Mouse (Mus musculus) liver, postnatal 0 days (tissue): ENCODE measurements around the gene Top2b. TPM values are rescaled to one million over a fixed set of nuclear protein-coding genes. Genes with fewer than 3 reads are reported as not detected.

ENCODE experiments used
- ATAC-seq: fragments of 200-750 bp; cut with Nextera tagmentation; 2 replicates; pipeline ENCODE4 v1.8.0; 2017; ENCODE audit warnings: mild to moderate bottlenecking, moderate library complexity
- DNase-seq: peaks from one replicate; pipeline ENCODE4 v3.0.0-alpha.2; 2016
- H3K27ac ChIP-seq: fragments of 300-500 bp; sonication (generic); 2 replicates; pipeline ENCODE4 v1.5.1; 2014; ENCODE audit warnings: antibody characterized with exemption, moderate library complexity, mild to moderate bottlenecking, low read depth
- H3K27me3 ChIP-seq: fragments of 300-500 bp; sonication (generic); 2 replicates; pipeline ENCODE4 v1.6.1; 2014; ENCODE audit warnings: low read length, control low read depth, mixed read lengths; ENCODE audit not compliant: insufficient read depth
- H3K36me3 ChIP-seq: fragments of 300-500 bp; sonication (generic); replicated peaks from 2 replicates; pipeline ENCODE4 v1.6.1; 2014; ENCODE audit warnings: mild to moderate bottlenecking, control low read depth, low read length, moderate library complexity, mixed read lengths; ENCODE audit not compliant: insufficient read depth
- H3K4me1 ChIP-seq: fragments of 300-500 bp; sonication (generic); 2 replicates; pipeline ENCODE4 v1.6.1; 2014; ENCODE audit warnings: antibody characterized with exemption, mild to moderate bottlenecking, control low read depth; ENCODE audit not compliant: insufficient read depth
- H3K4me2 ChIP-seq: fragments of 300-500 bp; sonication (generic); 2 replicates; pipeline ENCODE4 v1.6.1; 2014; ENCODE audit warnings: low read depth, mild to moderate bottlenecking, low read length, moderate library complexity, mixed read lengths
- H3K4me3 ChIP-seq: fragments of 300-500 bp; sonication (generic); 2 replicates; pipeline ENCODE4 v1.5.1; 2014; ENCODE audit warnings: low read depth, low read length
- H3K9ac ChIP-seq: fragments of 300-500 bp; sonication (generic); replicated peaks from 2 replicates; pipeline ENCODE4 v1.6.1; 2014; ENCODE audit warnings: mild to moderate bottlenecking, moderate library complexity
- H3K9me3 ChIP-seq: fragments of 300-500 bp; sonication (generic); 2 replicates; pipeline ENCODE4 v1.6.1; 2016; ENCODE audit warnings: mild to moderate bottlenecking, control low read depth, low read length, mixed read lengths
- CTCF ChIP-seq: sonication (generic); IDR thresholded peaks from 2 replicates; pipeline ENCODE4 v1.5.1; 2016; ENCODE audit warnings: antibody characterized with exemption, low read depth
- EP300 ChIP-seq: IDR thresholded peaks from 2 replicates; pipeline ENCODE4 v1.6.1; 2016; ENCODE audit warnings: antibody characterized with exemption, low read depth, mild to moderate bottlenecking
- WGBS: fragments of 180-500 bp; shearing (Covaris S2); extraction: QIAGEN DNeasy Blood & Tissue Kit; methylation state at CpG from one replicate; pipeline ENCODE4 v1.1.7; 2014; ENCODE audit not compliant: insufficient replicate concordance; 5-methylcytosine and 5-hydroxymethylcytosine counted together
- polyA plus RNA-seq: library from polyadenylated mRNA; unstranded; fragments of >200 nt; fragmentation: Nextera tagmentation; extraction: Ambion mirVana; gene quantifications from 2 replicates; pipeline ENCODE4 v1.2.1, GENCODE M21; 2015

Gene Top2b
- polyA plus RNA-seq, 1 experiment from 2014 or later: 9.3 TPM

- ATAC-seq: no peak
These were observed 79.9 kb downstream of the Top2b start for GRCm38 (mm10) chr14:16444859-16445258.

GRCm38 (mm10) chr14:16447587-16447986 is 82.6 kb downstream of the Top2b start:
- peak; percentile 80 for ATAC-seq
- Histone ChIP-seq H3K36me3 (no peaks in the 10 kb centered on the region), H3K4me3 (no peak overlapping the region), H3K4me1 (no peaks in the 10 kb centered on the region), H3K27me3 (no peaks in the 10 kb centered on the region), H3K27ac (no peak overlapping the region), H3K4me2 (no peak overlapping the region), H3K9ac (no peak overlapping the region), H3K9me3 (no peaks in the 10 kb centered on the region)
- 38% methylated on average over 3 of the region's 3 CpGs for WGBS
- TF ChIP-seq EP300: no peak
- TF ChIP-seq CTCF: peak; percentile 64
- DNase-seq: peak; percentile 65

More at GRCm38 (mm10) chr14:16444859-16445258, 79.9 kb downstream of the Top2b start:
- Histone ChIP-seq H3K9ac (no peak overlapping the region), H3K4me1 (no peaks in the 10 kb centered on the region), H3K27me3 (no peaks in the 10 kb centered on the region), H3K4me2 (no peak overlapping the region), H3K36me3 (no peaks in the 10 kb centered on the region), H3K9me3 (no peaks in the 10 kb centered on the region), H3K27ac (no peak overlapping the region), H3K4me3 (no peak overlapping the region)
- 90% methylated on average over 4 of the region's 4 CpGs for WGBS
- no peak for DNase-seq
- TF ChIP-seq CTCF (no peak), EP300 (no peak)

- Histone ChIP-seq H3K9me3 (no peaks in the 10 kb centered on the region), H3K4me3 (no peak overlapping the region), H3K27ac (no peak overlapping the region), H3K4me2 (no peak overlapping the region), H3K36me3 (no peaks in the 10 kb centered on the region), H3K27me3 (no peaks in the 10 kb centered on the region), H3K9ac (no peak overlapping the region), H3K4me1 (no peaks in the 10 kb centered on the region)
- DNase-seq: peak; percentile 43
- ATAC-seq: peak; percentile 81
- no peak for TF ChIP-seq EP300
- 33% methylated on average over 4 of the region's 4 CpGs for WGBS
These were observed 83.4 kb downstream of the Top2b start for GRCm38 (mm10) chr14:16448269-16448987.

GRCm38 (mm10) chr14:16478606-16479323 is 113.8 kb downstream of the Top2b start:
- Histone ChIP-seq H3K9ac (no peak overlapping the region), H3K4me3 (no peak overlapping the region), H3K27me3 (no peaks in the 10 kb centered on the region), H3K27ac (0 out of 2 replicates have a peak overlapping the region, but pooled peaks have one; percentile 29), H3K4me1 (peaks cover 2% of the 10 kb centered on the region; the same call in 1 of the 2 replicates), H3K36me3 (no peaks in the 10 kb centered on the region), H3K9me3 (no peaks in the 10 kb centered on the region), H3K4me2 (no peak overlapping the region)
- ATAC-seq (no peak), DNase-seq (no peak)
- WGBS: 68% methylated on average over 1 of the region's 1 CpGs
- TF ChIP-seq EP300 (no peak), CTCF (no peak)

GRCm38 (mm10) chr14:16479521-16479920 is 114.5 kb downstream of the Top2b start:
- WGBS: 55% methylated on average over 2 of the region's 2 CpGs
- ATAC-seq: peak; percentile 98
- peak; percentile 65 for DNase-seq
- H3K9ac ChIP-seq: no peak overlapping the region
- no peaks in the 10 kb centered on the region for H3K9me3 ChIP-seq
- peak overlapping the region; percentile 29; the same call in 1 of the 2 replicates for H3K27ac ChIP-seq
- H3K36me3 ChIP-seq: no peaks in the 10 kb centered on the region
- H3K4me1 ChIP-seq: peaks cover 2% of the 10 kb centered on the region; the same call in 1 of the 2 replicates
- H3K4me2 ChIP-seq: no peak overlapping the region
- no peak overlapping the region for H3K4me3 ChIP-seq
- H3K27me3 ChIP-seq: no peaks in the 10 kb centered on the region
- TF ChIP-seq EP300 (peak; percentile 65), CTCF (no peak)

- Histone ChIP-seq H3K4me3 (no peak overlapping the region), H3K9ac (no peak overlapping the region), H3K4me2 (no peak overlapping the region), H3K9me3 (no peaks in the 10 kb centered on the region), H3K27ac (no peak overlapping the region), H3K4me1 (peaks cover 2% of the 10 kb centered on the region; the same call in 1 of the 2 replicates), H3K36me3 (no peaks in the 10 kb centered on the region), H3K27me3 (no peaks in the 10 kb centered on the region)
- TF ChIP-seq CTCF (no peak), EP300 (no peak)
- WGBS: 61% methylated on average over 6 of the region's 6 CpGs
- ATAC-seq: no peak
- no peak for DNase-seq
These were observed 115.6 kb downstream of the Top2b start for GRCm38 (mm10) chr14:16480621-16481020.
